Mouse (Mus musculus): Measurements from ENCODE around the gene Pole3. TPM values are rescaled to one million over a fixed set of nuclear protein-coding genes. Genes with fewer than 3 reads are reported as not detected.

Pole3 gene
- 49.4 and 75.7 TPM in 2 replicates for polyA plus RNA-seq (2015; fragmentation: Nextera tagmentation; extraction: Ambion mirVana)

GRCm38 (mm10) chr4:62524651-62525488 is at the start of gene Pole3, which contains the start of gene 4933430I17Rik:
TSS of gene Pole3 (minus strand) at chr4:62525068.
TSS of gene 4933430I17Rik (plus strand) at chr4:62525369.

GRCm38 (mm10) chr4:62559797-62560329 is 35.0 kb upstream of the Pole3 start, which contains the start of gene Rgs3:
TSS of gene Rgs3 (plus strand) at chr4:62559847.

GRCm38 (mm10) chr4:62519849-62520233 is 5.0 kb downstream of the Pole3 start, which contains the start of gene Alad:
TSS of gene Alad (minus strand) at chr4:62519918.

GRCm38 (mm10) chr4:62503374-62503970 is 21.4 kb downstream of the Pole3 start, which contains the start of gene Hdhd3:
TSS of gene Hdhd3 (minus strand) at chr4:62503467.

DNA sequence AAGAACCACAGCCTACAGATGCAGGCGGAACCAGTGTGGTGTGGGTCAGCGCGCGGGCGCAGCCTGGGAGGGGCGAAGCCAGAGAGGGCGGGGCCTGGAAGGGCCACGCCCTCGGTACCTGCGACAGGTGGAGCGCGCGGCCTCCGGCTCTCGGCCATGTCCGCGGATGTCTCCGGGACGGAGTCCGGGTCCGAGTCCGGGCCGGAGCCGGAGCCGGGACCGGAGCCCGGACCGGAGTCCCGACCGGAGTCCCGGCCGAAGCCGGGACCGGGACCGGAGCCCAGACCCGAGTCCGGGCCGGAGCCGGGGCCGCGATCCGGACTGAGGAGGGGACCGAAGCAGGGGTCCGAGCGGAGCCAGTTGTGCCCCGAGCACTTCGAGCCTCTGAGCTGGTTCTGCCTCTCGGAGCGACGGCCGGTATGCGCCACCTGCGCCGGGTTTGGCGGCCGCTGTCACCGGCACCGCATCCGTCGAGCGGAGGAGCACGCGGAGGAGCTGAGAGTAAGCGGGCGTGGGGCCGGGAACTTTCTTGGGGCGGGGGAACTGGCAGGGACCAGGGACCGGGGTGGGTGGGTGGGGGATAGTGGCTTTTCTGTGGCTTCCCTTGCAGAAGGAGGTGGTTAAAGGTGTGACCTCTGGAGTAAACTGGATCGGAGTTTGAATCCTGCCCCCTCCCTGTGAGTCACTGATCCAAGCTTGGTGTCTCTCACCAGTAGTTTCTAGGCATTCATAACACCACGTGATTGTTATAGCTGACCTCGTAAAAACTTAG is 44.7 kb downstream of the Pole3 start, which contains the start of gene Bspry:
TSS of gene Bspry (plus strand) at position 117 of the 772 bp plus-strand sequence.

Other genes with a start within 250 kb of the Pole3 start
- 16.7 and 22.4 TPM in 2 replicates for gene Fkbp15, start 164.5 kb downstream of the Pole3 start, polyA plus RNA-seq (2015; fragmentation: Nextera tagmentation; extraction: Ambion mirVana)
- 80.9 and 95.1 TPM in 2 replicates for gene Slc31a1, start 164.3 kb downstream of the Pole3 start, polyA plus RNA-seq (2015; fragmentation: Nextera tagmentation; extraction: Ambion mirVana)
- gene Cdc26, start 116.4 kb downstream of the Pole3 start, polyA plus RNA-seq (2015; fragmentation: Nextera tagmentation; extraction: Ambion mirVana): 166 and 207 TPM in 2 replicates
- 9.6 and 15.4 TPM in 2 replicates for gene Prpf4, start 116.3 kb downstream of the Pole3 start, polyA plus RNA-seq (2015; fragmentation: Nextera tagmentation; extraction: Ambion mirVana)
- gene Rnf183, start 89.8 kb downstream of the Pole3 start, polyA plus RNA-seq (2015; fragmentation: Nextera tagmentation; extraction: Ambion mirVana): not detected in 2 replicates
- gene Wdr31, start 54.2 kb downstream of the Pole3 start, polyA plus RNA-seq (2015; fragmentation: Nextera tagmentation; extraction: Ambion mirVana): 6.7 and 8.5 TPM in 2 replicates
- gene Bspry, start 45.0 kb downstream of the Pole3 start, polyA plus RNA-seq (2015; fragmentation: Nextera tagmentation; extraction: Ambion mirVana): 1.4 and 2.8 TPM in 2 replicates
- 12.6 and 13.9 TPM in 2 replicates for gene Hdhd3, start 21.6 kb downstream of the Pole3 start, polyA plus RNA-seq (2015; fragmentation: Nextera tagmentation; extraction: Ambion mirVana)
- 75.4 and 134 TPM in 2 replicates for gene Alad, start 5.2 kb downstream of the Pole3 start, polyA plus RNA-seq (2015; fragmentation: Nextera tagmentation; extraction: Ambion mirVana)
- gene 4933430I17Rik, start 301 bp upstream of the Pole3 start, polyA plus RNA-seq (2015; fragmentation: Nextera tagmentation; extraction: Ambion mirVana): 0.23 and 0.27 TPM in 2 replicates
- gene Rgs3, start 34.8 kb upstream of the Pole3 start, polyA plus RNA-seq (2015; fragmentation: Nextera tagmentation; extraction: Ambion mirVana): 27.0 and 40.0 TPM in 2 replicates

All from adrenal gland, postnatal 0 days (tissue).